Mouse (Mus musculus): ENCODE measurements around the gene Kcnc1.

DNA sequence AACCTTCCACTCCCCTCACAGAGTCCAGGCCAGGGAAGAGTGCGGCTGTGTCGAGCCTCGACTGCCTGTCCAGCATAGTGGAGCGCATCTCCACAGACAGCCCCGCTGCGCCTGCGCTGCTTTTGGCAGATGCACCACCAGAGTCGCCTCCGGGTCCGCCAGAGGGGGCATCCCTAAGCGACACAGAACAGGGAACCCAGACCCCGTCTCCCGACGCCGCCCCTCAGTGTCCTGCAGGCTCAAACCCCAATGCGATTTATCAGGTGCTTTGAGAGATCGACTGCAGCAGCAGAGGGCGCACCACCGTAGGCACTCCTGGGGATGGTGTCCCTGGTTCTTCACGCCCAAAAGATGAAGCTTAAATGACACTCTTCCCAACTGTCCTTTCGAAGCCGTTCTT is 18.2 kb upstream of the Kcnc1 start:
- TF ChIP-seq CTCF (IDR thresholded peaks at IDR 0.05; ENCODE audit: borderline replicate concordance, insufficient read depth, low read depth, low read length) (peak; percentile 68), POLR2A (IDR thresholded peaks at IDR 0.05; ENCODE audit: borderline replicate concordance, insufficient read depth, low read length) (no peak)
